Mouse (Mus musculus) neural tube, embryonic 12.5 days (tissue): ENCODE data around the gene Fam222b. TPM values are rescaled to one million over a fixed set of nuclear protein-coding genes. Genes with fewer than 3 reads are reported as not detected.
"Not testable (repeated sequence)": the region's sequence is repeated elsewhere in the genome, so short reads cannot be mapped to it uniquely, and the experiment has no call there.

Source experiments
- ATAC-seq: fragments of 200-750 bp; cut with Nextera tagmentation; 2 replicates; pipeline ENCODE4 v1.8.0; 2017; ENCODE audit warnings: low read depth, mild to moderate bottlenecking, moderate TSS enrichment, moderate library complexity; ENCODE audit not compliant: low FRiP score
- H3K27ac ChIP-seq: fragments of 300-500 bp; sonication (generic); 2 replicates; pipeline ENCODE4 v1.5.1; 2016
- H3K27me3 ChIP-seq: fragments of 300-500 bp; sonication (generic); replicated peaks from 2 replicates; pipeline ENCODE4 v1.6.1; 2016; ENCODE audit warnings: mild to moderate bottlenecking
- H3K36me3 ChIP-seq: fragments of 300-500 bp; sonication (generic); 2 replicates; pipeline ENCODE4 v1.6.1; 2016; ENCODE audit warnings: mild to moderate bottlenecking
- H3K4me1 ChIP-seq: fragments of 300-500 bp; sonication (generic); 2 replicates; pipeline ENCODE4 v1.6.1; 2016
- H3K4me2 ChIP-seq: fragments of 300-500 bp; sonication (generic); replicated peaks from 2 replicates; pipeline ENCODE4 v1.6.1; 2016; ENCODE audit warnings: mild to moderate bottlenecking
- H3K4me3 ChIP-seq: fragments of 300-500 bp; sonication (generic); 2 replicates; pipeline ENCODE4 v1.5.1; 2016
- H3K9ac ChIP-seq: fragments of 300-500 bp; sonication (generic); 2 replicates; pipeline ENCODE4 v1.6.1; 2016; ENCODE audit warnings: mild to moderate bottlenecking
- H3K9me3 ChIP-seq: fragments of 300-500 bp; sonication (generic); 2 replicates; pipeline ENCODE4 v1.6.1; 2016; ENCODE audit warnings: mild to moderate bottlenecking
- WGBS: fragments of 180-500 bp; shearing (Covaris S2); methylation state at CpG from one replicate; pipeline ENCODE4 v1.1.7; 2016; 5-methylcytosine and 5-hydroxymethylcytosine counted together
- polyA plus RNA-seq: library from polyadenylated mRNA; unstranded; fragments of >200 nt; fragmentation: Nextera tagmentation; extraction: Ambion mirVana; gene quantifications from 2 replicates; pipeline ENCODE4 v1.2.1, GENCODE M21; 2016

The Fam222b gene
- polyA plus RNA-seq, 1 experiment from 2014 or later = 27.9 TPM

DNA sequence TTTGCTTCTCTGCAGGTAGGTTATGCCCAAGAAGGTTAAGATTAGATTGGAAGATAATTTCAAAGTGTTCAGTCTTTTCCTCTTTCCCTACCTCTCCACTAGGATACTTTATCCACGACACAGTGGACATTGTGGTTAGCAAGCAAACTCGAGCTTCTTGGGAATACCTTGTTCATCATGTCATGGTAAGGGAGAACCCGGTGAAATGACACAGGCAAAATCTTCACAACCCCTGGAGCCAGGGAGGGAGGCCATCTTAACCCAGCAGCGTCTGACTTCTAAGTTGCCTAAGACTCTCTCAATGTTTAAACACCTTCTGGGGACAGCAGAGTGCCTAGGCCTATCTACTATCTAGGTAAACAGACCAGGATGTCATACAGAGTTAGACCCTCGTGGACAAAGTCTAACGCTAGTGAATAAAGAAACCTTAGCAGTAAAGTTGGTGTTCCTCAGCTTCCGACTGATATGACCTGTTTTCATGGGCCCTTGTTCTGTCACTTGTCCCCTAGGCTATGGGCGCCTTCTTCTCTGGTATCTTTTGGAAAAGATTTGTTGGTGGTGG is 85.1 kb downstream of the Fam222b start:
- Histone ChIP-seq H3K4me2 (peak overlapping the region; percentile 91), H3K9me3 (no peaks in the 10 kb centered on the region), H3K27ac (no peak overlapping the region), H3K4me3 (peak overlapping the region; percentile 54; the same call in 1 of the 2 replicates), H3K9ac (peak overlapping the region; percentile 72; the same call in 1 of the 2 replicates), H3K4me1 (peaks cover 52% of the 10 kb centered on the region), H3K27me3 (no peaks in the 10 kb centered on the region), H3K36me3 (peaks cover 21% of the 10 kb centered on the region)
- WGBS = 31% methylated on average over 8 of the region's 8 CpGs
- ATAC-seq = no peak

DNA sequence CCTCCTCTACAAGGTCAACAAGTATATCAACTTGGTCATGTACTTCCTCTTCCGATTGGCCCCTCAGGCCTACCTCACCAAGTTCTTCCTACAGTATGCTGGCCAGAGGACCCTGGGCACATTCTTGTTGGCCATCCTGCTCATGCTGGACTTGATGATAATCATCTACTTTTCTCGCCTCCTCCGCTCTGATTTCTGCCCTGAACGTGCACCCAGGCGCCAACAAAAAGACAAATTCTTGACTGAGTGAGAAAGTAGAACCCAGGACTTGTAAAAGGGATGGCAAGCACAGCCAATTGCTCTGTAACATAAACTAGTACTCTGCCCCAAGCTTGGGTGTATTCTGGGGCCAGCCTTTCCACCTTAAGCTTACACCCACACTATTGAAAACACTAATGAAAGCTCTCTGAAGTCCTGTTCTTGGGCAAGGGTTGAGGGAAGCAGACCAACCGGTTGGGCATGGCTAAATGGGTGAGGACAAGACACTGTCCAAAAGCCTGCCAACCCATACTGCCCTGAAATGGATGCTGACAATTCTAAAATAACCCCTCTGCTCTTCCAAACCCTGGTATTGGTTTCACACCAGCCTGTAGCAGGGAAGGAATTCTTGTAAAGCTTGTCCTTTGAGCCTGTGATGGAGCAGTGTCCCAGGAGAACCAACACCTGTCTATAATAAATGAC is 85.8 kb downstream of the Fam222b start:
- Histone ChIP-seq H3K9me3 (no peaks in the 10 kb centered on the region), H3K4me3 (no peak overlapping the region), H3K27ac (no peak overlapping the region), H3K4me1 (peaks cover 52% of the 10 kb centered on the region), H3K4me2 (peak overlapping the region; percentile 91), H3K9ac (no peak overlapping the region), H3K27me3 (no peaks in the 10 kb centered on the region), H3K36me3 (peaks cover 21% of the 10 kb centered on the region)
- no peak for ATAC-seq
- WGBS = 80% methylated on average over 6 of the region's 6 CpGs

DNA sequence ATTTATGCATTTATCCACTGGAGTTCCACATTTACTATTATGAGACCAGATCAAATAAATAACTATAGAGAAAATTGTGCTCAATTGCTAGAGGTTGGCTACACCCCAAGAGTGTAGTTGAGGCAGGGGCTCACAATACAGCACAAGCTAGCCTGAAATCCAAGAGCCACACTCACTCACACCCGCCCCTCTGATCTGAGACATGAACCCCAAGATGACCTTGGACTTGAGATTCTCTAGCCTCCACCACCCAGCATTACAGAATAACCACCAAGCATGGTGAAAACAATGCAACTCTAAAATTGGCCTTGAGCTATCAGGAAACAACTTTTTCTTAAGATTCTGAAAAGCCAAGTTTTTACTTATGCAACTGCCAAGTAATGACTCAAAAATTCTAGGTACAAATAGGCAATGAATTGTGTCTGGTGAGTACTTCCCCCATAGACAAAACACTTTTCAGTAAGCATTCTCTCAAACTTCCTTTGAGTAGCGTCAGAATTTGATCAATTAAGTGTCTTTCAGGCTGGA is 87.4 kb downstream of the Fam222b start:
- H3K9ac ChIP-seq = peak overlapping the region; percentile 92
- H3K27me3 ChIP-seq = no peaks in the 10 kb centered on the region
- H3K4me3 ChIP-seq = peak overlapping the region; percentile 88
- no peaks in the 10 kb centered on the region for H3K9me3 ChIP-seq
- peaks cover 21% of the 10 kb centered on the region for H3K36me3 ChIP-seq
- H3K27ac ChIP-seq = no peak overlapping the region
- peak overlapping the region; percentile 80 for H3K4me2 ChIP-seq
- no peak for ATAC-seq
- 46% methylated on average over 2 of the region's 2 CpGs for WGBS
- peaks cover 45% of the 10 kb centered on the region for H3K4me1 ChIP-seq

DNA sequence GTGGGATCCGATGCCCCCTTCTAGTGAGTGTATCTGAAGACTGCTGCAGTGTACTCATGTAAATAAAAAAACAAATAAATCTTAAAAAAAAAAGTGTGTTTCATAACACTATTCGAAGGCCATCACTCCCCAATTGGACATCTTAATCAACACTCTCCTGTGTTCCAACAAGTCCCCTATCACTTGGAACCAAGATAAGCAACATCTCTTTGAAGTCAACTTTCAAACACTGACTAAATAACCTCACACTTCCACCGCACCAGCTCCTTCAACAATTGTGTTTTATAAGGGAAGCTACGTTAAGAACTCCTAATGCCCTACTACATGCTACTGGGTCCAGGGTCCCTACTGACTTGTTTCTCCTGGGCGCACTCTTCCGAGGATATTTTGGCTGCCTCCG is 88.0 kb downstream of the Fam222b start:
- H3K4me1 ChIP-seq = peaks cover 40% of the 10 kb centered on the region
- no peak for ATAC-seq
- no peaks in the 10 kb centered on the region for H3K27me3 ChIP-seq
- no peak overlapping the region for H3K27ac ChIP-seq
- peak overlapping the region; percentile 80 for H3K4me2 ChIP-seq
- H3K9me3 ChIP-seq = no peaks in the 10 kb centered on the region
- peak overlapping the region; percentile 88 for H3K4me3 ChIP-seq
- H3K36me3 ChIP-seq = peaks cover 21% of the 10 kb centered on the region
- H3K9ac ChIP-seq = peak overlapping the region; percentile 92
- whole genome bisulfite sequencing = 12% methylated on average over 7 of the region's 7 CpGs

DNA sequence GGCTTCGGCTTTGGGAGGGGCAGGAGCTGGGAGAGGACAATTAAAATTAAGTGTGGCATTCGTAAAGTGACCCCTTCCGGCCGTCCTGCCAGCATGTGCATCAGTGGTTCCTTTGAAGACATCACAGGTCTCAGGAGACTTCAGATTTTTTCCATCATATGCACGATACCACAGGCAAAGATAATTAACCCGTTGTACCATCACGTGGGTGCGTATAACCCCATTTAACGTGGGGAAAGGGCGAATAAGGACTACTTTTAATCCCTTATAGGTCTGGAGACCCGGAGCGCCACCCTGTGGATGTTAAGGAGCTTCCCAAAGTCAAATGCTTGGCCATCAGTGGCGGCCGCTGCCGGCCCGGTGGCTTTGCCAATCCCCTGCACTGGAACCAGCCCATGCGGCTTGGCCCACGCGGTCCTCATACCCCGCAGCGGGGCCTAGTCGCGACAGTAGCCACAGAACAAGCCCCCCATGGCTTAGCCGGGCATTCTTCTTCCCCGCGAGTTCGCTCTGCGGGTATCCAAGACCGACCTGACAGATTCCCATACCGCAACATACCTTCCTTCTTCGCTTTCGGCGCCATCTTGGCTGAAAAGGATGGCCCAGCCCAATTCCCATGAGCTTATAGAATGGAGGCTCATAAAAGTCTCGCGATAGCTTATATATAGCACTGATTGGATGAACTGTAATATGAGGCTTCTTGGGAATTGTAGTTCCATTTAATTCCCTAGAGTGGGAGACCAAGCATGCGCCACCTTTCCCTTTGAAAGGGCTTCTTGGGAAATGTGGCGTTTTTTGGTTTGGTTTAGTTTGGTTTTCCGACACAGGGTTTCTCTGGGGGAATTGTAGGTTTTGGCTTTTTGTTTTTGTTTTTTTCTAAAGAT is 88.7 kb downstream of the Fam222b start, which contains the start of gene Rpl23a:
Rpl23a (minus strand) TSS at position 624 of the 884 bp plus-strand sequence.
- Histone ChIP-seq H3K4me1 (peaks cover 33% of the 10 kb centered on the region), H3K4me2 (peak within 1 kb of the TSS; percentile 80), H3K27me3 (no peaks in the 10 kb centered on the region), H3K9me3 (no peaks in the 10 kb centered on the region), H3K9ac (peak within 1 kb of the TSS; percentile 92), H3K27ac (peak within 1 kb of the TSS; percentile 90), H3K36me3 (peaks cover 21% of the 10 kb centered on the region), H3K4me3 (peak within 1 kb of the TSS; percentile 88)
- peak; percentile 88 for ATAC-seq
- under 1% methylated on average over 38 of the region's 38 CpGs for WGBS

DNA sequence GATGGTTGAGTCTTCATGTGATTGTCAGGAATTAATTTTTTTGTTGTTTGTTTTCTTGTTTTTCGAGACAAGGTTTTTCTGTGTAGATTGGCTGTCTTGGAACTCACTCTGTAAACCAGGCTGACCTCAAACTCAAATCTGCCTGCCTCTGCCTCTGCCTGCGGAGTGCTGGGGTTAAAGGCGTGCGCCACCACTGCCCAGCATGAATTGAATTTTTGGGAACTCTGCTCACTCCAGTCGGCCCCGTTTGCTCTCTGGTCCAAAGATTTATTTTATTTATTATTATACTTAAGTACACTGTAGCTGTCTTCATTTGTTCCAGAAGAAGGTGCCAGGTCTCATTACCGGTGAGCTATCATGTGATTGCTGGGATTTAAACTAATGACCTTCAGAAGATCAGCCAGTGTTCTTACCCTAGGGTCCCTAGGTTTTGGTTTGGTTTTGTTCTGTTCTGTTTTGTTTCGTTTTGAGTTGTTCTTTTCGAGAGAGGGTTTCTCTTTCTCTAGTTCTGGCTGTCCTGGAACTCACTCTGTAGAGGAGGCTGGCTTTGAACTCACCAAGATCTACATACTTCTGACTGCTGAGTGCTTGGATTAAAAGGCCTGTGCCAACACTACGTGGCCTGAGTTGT is 89.5 kb downstream of the Fam222b start:
- no peak overlapping the region for H3K27ac ChIP-seq
- WGBS = 51% methylated on average over 10 of the region's 10 CpGs
- no peak overlapping the region for H3K9ac ChIP-seq
- 0 out of 2 replicates have a peak overlapping the region, but pooled peaks have one; percentile 8 for H3K4me3 ChIP-seq
- no peaks in the 10 kb centered on the region for H3K27me3 ChIP-seq
- H3K36me3 ChIP-seq = peaks cover 21% of the 10 kb centered on the region
- ATAC-seq = no peak
- peaks cover 26% of the 10 kb centered on the region for H3K4me1 ChIP-seq
- H3K4me2 ChIP-seq = peak overlapping the region; percentile 52
- no peaks in the 10 kb centered on the region for H3K9me3 ChIP-seq

DNA sequence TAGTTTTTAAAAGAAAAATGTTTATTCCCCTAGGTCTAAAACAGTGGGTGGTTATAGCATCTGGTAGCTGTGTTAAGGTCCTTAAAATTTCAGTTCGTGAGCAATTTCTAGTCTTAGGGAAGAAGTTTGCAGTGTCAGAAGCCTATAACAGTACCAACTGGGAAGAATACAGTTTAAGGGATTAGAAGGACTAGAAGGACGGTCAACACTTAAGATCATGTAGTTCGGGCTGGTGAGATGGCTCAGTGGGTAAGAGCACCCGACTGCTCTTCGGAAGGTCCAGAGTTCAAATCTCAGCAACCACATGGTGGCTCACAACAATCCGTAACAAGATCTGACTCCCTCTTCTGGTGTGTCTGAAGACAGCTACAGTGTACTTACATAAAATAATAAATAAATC is 90.2 kb downstream of the Fam222b start:
- not testable (repeated sequence) for H3K4me2 ChIP-seq, H3K9me3 ChIP-seq, H3K27ac ChIP-seq, H3K4me3 ChIP-seq, ATAC-seq, H3K27me3 ChIP-seq, H3K9ac ChIP-seq
- Histone ChIP-seq H3K4me1 (peaks cover 23% of the 10 kb centered on the region), H3K36me3 (peaks cover 18% of the 10 kb centered on the region)
- WGBS = 93% methylated on average over 6 of the region's 6 CpGs

DNA sequence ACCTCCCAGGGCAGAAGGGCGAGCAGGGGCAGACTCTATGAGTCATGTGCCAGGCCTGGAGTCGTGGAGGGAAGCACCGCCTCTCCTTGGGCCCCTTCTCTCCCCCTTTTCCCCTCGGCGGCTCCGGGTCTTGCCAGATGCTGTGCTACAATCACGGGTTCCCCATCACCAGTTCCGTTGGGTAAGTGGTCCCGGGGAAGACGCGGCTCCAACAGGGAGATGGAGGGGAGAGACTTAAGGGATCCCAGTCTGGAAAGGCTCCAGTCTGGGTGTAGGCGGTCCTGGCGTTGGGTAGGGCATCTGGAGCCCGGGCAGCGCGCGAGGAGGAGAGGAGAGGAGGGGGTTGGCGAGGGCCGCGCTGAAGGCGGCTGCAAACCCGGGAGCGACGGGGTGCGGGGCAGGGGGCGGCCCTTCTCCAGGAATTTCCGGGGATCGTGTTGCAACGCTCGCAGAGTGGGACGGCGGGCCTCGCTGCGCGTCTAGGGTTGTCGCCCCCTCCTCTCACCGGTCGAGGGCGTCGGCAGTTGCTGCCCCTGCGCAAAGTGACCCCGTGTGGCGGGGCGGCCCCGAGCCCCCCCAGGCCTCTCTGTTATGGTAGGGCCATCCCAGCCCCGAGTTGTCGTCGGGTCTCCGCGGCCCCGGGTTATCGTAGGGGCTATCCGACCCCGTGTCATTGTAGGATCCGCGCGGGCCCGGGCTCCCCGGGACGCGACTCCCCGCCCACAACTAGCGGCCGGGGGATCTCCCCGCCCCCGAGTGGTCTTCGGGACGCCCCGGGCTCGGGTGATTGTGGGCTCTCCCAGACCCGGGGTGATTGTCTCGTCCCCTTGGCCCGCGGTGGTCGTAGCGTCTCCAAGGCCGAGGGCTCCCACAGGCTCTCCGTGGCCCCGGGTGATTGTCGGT is 94.1 kb downstream of the Fam222b start, which contains the start of gene Rab34:
Rab34 (plus strand) TSS at position 100 of the 903 bp plus-strand sequence.
- H3K9me3 ChIP-seq = no peaks in the 10 kb centered on the region
- H3K9ac ChIP-seq = peak within 1 kb of the TSS; percentile 95
- H3K27ac ChIP-seq = peak within 1 kb of the TSS; percentile 85
- H3K4me2 ChIP-seq = peak within 1 kb of the TSS; percentile 71
- peak within 1 kb of the TSS; percentile 71 for H3K4me3 ChIP-seq
- WGBS = under 1% methylated on average over 79 of the region's 80 CpGs
- peak; percentile 67 for ATAC-seq
- peaks cover 13% of the 10 kb centered on the region for H3K4me1 ChIP-seq
- no peaks in the 10 kb centered on the region for H3K27me3 ChIP-seq
- H3K36me3 ChIP-seq = peaks cover 26% of the 10 kb centered on the region

DNA sequence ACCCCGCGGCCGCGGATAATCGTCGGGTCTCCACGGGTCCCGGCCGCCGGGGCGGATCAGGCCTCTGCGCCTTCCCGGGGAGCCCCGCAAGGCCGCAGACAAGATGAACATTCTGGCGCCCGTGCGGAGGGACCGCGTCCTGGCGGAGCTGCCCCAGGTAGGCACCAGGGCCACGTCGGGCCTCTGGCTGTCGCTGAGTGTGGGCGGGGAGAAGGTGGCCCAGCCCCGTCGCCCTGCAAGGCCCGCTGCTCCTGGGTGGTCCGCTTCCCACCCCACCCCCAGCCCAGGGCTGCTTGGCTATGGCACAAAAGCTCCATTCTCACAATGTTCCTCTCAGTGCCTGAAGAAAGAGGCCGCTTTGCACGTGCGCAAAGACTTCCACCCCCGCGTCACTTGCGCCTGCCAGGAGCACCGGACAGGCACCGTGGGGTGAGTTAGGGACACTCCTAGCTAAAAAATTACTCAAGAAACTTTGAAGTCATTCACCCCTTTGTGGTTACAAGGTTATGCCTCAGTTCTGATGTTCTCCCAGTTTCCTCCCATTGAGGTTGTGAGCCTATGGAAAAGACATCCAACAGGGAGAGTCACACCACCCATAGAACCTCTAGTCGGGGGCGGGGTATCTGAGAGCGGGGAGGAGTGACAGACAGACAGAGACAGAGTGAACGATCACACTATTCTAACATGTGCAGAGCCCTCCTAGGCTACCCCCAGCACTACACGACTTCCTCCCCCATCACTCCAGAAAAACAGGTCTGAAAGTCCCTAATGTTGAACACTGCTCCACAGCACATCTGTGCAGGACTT is 95.0 kb downstream of the Fam222b start:
- peak overlapping the region; percentile 71 for H3K4me2 ChIP-seq

DNA sequence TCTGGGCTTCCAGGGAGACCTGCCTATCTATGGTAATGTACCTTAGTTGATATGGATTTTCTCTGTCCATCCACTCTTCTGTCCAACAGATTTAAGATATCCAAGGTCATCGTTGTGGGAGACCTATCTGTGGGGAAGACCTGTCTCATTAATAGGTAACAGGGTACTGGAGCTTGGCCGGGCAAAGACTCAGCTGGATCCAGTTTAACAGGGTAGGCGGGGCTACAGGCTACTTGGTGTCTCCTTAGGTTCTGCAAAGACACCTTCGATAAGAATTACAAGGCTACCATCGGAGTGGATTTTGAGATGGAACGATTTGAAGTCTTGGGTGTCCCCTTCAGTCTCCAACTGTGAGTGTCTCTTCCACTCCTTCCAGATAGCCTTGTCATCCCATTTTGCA is 95.6 kb downstream of the Fam222b start:
- H3K4me1 ChIP-seq = peaks cover 20% of the 10 kb centered on the region
- peak overlapping the region; percentile 95; the same call in 1 of the 2 replicates for H3K9ac ChIP-seq
- no peak overlapping the region for H3K4me3 ChIP-seq
- peaks cover 32% of the 10 kb centered on the region for H3K36me3 ChIP-seq
- H3K27me3 ChIP-seq = no peaks in the 10 kb centered on the region
- H3K27ac ChIP-seq = no peak overlapping the region
- ATAC-seq = no peak
- H3K4me2 ChIP-seq = peak overlapping the region; percentile 71
- 67% methylated on average over 6 of the region's 6 CpGs for WGBS
- no peaks in the 10 kb centered on the region for H3K9me3 ChIP-seq

More for the DNA sequence above, 95.0 kb downstream of the Fam222b start:
- peak overlapping the region; percentile 85 for H3K27ac ChIP-seq
- H3K4me3 ChIP-seq = peak overlapping the region; percentile 71
- H3K9ac ChIP-seq = peak overlapping the region; percentile 95
- peak; percentile 90 for ATAC-seq
- no peaks in the 10 kb centered on the region for H3K27me3 ChIP-seq
- no peaks in the 10 kb centered on the region for H3K9me3 ChIP-seq
- under 1% methylated on average over 42 of the region's 42 CpGs for WGBS
- H3K36me3 ChIP-seq = peaks cover 32% of the 10 kb centered on the region
- peaks cover 14% of the 10 kb centered on the region for H3K4me1 ChIP-seq
